Mouse (Mus musculus): Measurements from ENCODE around the gene Tnks1bp1. TPM values are rescaled to one million over a fixed set of nuclear protein-coding genes. Genes with fewer than 3 reads are reported as not detected.

The Tnks1bp1 gene
- polyA plus RNA-seq, 1 experiment from 2014 or later: 53.6 TPM

DNA sequence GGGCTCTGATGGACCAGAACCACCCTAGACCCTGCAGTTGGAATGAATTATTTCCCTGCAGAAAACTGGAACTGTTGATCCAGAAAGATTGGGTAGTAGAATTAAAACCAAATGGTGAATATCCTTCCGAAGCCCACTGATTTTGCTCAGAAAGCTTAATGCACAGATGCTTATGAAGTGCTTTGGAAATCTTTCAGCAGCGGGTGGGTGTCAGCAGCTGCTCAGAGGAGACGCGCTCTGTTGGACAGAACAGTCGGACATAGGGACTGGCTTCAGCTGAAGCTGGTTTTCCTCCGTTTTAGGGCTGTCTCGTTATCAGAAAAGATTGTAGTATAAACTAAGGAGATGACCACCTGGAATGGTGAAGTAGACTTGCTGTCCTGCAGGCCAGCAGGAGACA, 4.2 kb upstream of the Tnks1bp1 start:
- Histone ChIP-seq H3K27ac (no peak overlapping the region), H3K36me3 (peaks cover 79% of the 10 kb centered on the region), H3K27me3 (no peaks in the 10 kb centered on the region), H3K4me2 (no peak overlapping the region), H3K4me1 (peaks cover 20% of the 10 kb centered on the region), H3K9me3 (no peaks in the 10 kb centered on the region), H3K4me3 (no peak overlapping the region), H3K9ac (no peak overlapping the region)
- no peak for ATAC-seq (ENCODE audit: borderline replicate concordance, extremely low read depth, low FRiP score, low TSS enrichment)
- 84% methylated on average over 7 of the region's 7 CpGs for WGBS

DNA sequence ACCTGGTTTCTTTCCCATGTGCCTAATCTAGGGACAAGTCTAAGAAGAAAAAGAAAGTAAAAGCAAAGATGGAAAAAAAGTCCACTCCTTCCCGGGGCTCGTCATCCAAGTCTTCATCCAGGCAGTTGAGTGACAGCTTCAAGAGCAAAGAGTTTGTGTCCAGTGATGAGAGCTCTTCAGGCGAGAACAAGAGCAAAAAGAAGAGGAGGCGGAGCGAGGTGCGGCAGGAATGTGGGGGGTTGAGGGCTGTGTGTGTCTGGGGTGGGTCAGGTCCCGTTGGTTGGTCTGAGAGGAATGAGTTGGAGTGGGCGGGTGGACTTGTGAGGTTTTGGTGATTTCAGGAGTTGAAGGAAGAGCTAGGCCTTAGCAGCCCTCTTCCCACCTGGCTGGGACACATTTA, 1.6 kb upstream of the Tnks1bp1 start:
- Histone ChIP-seq H3K4me3 (no peak overlapping the region), H3K36me3 (peaks cover 58% of the 10 kb centered on the region), H3K27ac (peak overlapping the region; percentile 30; the same call in 1 of the 2 replicates), H3K4me2 (no peak overlapping the region), H3K9me3 (no peaks in the 10 kb centered on the region), H3K27me3 (no peaks in the 10 kb centered on the region), H3K4me1 (peaks cover 38% of the 10 kb centered on the region), H3K9ac (0 out of 2 replicates have a peak overlapping the region, but pooled peaks have one; percentile 6)
- no peak for ATAC-seq (ENCODE audit: borderline replicate concordance, extremely low read depth, low FRiP score, low TSS enrichment)
- WGBS: 54% methylated on average over 8 of the region's 8 CpGs

DNA sequence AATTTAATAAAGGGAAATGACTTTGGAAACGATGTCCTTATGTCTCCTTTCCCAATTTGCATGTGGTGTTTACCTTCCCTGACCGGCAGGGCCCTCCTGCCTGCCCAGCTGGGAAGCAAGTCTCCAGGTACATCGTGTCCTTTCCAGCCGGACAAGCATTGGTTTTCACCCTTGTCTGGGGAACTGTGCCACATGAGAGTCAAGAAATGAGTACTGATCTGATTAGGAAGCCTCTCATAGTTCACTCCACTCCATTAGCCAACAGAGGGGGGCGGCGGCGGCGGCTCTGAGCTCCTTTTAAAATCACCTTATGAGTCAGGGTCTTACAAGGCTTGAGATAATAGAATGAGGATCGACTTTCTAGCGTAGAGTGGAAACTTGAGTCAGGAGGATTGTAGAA, 741 bp upstream of the Tnks1bp1 start:
- peak overlapping the region; percentile 96 for H3K27ac ChIP-seq
- peak overlapping the region; percentile 70 for H3K4me2 ChIP-seq
- peak overlapping the region; percentile 37 for H3K9ac ChIP-seq
- no peak for ATAC-seq (ENCODE audit: borderline replicate concordance, extremely low read depth, low FRiP score, low TSS enrichment)
- peaks cover 47% of the 10 kb centered on the region for H3K4me1 ChIP-seq
- 32% methylated on average over 10 of the region's 10 CpGs for WGBS
- peak overlapping the region; percentile 71 for H3K4me3 ChIP-seq
- no peaks in the 10 kb centered on the region for H3K9me3 ChIP-seq
- no peaks in the 10 kb centered on the region for H3K27me3 ChIP-seq
- peaks cover 53% of the 10 kb centered on the region for H3K36me3 ChIP-seq

DNA sequence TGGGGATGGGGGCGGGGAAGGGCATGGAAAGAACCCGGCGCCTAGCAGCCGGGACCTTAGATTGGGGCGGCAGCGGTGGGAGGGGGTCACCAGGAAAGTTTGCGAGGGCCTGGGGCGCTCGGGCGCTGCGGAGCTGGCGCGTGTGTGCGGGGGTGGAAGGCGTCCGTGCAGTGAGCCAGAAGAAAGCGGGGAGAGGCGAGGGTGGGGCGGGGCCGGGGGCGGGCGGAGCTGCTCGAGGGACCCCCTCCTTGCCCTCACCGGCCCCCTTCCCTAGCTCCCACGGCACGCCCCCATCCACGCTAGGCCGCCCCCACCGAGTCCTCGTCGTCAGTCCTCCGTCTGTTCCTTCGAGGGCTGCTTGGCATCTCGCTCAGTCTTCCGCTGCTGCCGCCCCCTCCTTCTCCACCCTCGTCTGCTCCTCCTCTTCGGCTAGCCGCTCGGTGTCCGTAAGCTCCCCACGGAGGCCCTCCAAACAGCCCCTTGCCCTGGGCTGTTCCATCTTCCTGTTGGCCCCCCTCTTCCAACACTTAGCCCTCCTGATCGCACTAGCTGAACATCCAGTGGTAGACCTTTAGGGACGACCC, 438 bp downstream of the Tnks1bp1 start:
- H3K4me2 ChIP-seq: peak overlapping the region; percentile 70
- peak overlapping the region; percentile 96 for H3K27ac ChIP-seq
- peak; percentile 73 for ATAC-seq (ENCODE audit: borderline replicate concordance, extremely low read depth, low FRiP score, low TSS enrichment)
- peak overlapping the region; percentile 71 for H3K4me3 ChIP-seq
- under 1% methylated on average over 28 of the region's 44 CpGs for WGBS
- H3K36me3 ChIP-seq: peaks cover 47% of the 10 kb centered on the region
- H3K27me3 ChIP-seq: no peaks in the 10 kb centered on the region
- H3K4me1 ChIP-seq: peaks cover 50% of the 10 kb centered on the region
- no peaks in the 10 kb centered on the region for H3K9me3 ChIP-seq
- H3K9ac ChIP-seq: peak overlapping the region; percentile 72

DNA sequence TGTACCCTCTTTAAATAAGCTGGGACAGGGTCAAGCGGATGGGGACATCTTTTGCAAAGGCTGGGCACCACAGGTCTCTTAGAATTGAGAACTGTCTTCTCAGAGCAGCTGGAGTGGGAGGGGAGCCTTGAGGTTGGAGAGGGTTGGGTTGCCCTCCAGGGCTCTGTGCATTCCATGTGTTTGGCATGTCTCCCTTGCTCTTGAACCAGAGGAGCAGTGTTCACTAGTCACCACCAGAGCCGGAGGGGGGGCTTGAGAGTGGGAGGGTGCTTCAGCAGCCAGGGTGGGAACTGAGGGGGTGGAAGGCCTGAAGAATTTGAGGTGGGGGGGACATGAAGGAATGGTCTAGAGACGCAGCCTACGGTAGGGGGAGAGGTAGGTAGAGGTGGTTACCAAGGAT, 1.5 kb downstream of the Tnks1bp1 start:
- no peaks in the 10 kb centered on the region for H3K9me3 ChIP-seq
- peak overlapping the region; percentile 14; the same call in 1 of the 2 replicates for H3K9ac ChIP-seq
- H3K27me3 ChIP-seq: no peaks in the 10 kb centered on the region
- peaks cover 42% of the 10 kb centered on the region for H3K36me3 ChIP-seq
- peak overlapping the region; percentile 70 for H3K4me2 ChIP-seq
- ATAC-seq (ENCODE audit: borderline replicate concordance, extremely low read depth, low FRiP score, low TSS enrichment): no peak
- peak overlapping the region; percentile 96 for H3K27ac ChIP-seq
- peak overlapping the region; percentile 71 for H3K4me3 ChIP-seq
- 49% methylated on average over 4 of the region's 4 CpGs for WGBS
- peaks cover 50% of the 10 kb centered on the region for H3K4me1 ChIP-seq

DNA sequence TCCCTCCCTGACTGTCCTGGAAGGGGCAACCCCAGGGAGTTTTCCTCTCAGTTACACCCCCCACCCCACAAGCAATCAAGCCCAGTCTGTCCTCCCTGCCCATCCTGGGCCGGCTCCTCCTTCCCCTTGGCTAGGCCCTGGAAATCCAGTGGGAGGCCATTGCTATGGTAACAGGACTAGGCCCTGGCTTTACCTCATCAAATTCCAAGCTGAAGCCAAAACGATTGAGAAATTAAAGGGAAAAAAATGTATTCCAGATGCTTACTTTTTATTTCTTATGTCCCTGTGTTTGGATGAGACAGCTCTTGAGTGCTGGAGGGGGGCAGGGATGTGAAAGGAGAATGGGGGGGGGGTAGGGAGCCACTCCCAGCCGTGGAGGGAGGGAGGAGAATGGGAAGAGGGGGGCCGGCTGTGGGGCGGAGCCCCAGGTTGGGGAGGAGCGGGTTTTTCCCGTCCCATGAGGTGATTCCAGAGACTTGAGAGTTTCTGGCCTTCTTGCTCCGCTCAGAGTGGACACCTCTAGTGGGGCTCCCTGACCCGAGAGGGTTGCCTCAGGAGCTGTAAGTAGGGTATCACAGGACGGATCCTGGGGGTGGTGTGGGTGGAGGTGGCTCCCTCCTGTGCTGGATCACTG, 2.3 kb downstream of the Tnks1bp1 start:
- Histone ChIP-seq H3K9ac (peak overlapping the region; percentile 45), H3K27ac (peak overlapping the region; percentile 96), H3K9me3 (no peaks in the 10 kb centered on the region), H3K4me3 (peak overlapping the region; percentile 71), H3K36me3 (peaks cover 42% of the 10 kb centered on the region), H3K4me2 (peak overlapping the region; percentile 70), H3K4me1 (peaks cover 50% of the 10 kb centered on the region), H3K27me3 (no peaks in the 10 kb centered on the region)
- WGBS: 4% methylated on average over 9 of the region's 10 CpGs
- peak; percentile 71 for ATAC-seq (ENCODE audit: borderline replicate concordance, extremely low read depth, low FRiP score, low TSS enrichment)

DNA sequence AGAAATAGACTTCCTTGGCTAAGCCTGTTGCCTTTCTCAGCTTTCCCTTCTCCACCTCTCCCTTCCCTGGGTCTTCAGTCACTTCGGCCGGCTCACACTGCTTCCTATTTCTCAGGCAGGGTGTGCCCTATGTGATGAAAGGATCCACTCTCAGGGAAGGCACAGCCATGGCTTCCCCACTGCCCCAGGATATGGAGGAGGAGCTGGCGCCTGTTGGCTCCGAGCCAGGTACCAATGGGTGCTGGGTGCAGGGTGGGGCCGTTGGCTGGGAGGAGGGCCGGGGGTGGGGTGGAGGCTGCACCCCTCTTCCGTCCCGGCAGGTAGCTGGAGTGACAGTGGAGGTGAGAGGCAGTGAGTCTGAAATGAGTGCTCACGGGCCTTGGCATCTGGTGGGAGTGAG, 2.9 kb downstream of the Tnks1bp1 start:
- 25% methylated on average over 9 of the region's 9 CpGs for WGBS
- ATAC-seq (ENCODE audit: borderline replicate concordance, extremely low read depth, low FRiP score, low TSS enrichment): peak; percentile 4; the same call in 1 of the 2 replicates
- Histone ChIP-seq H3K4me1 (peaks cover 50% of the 10 kb centered on the region), H3K4me3 (peak overlapping the region; percentile 71), H3K9ac (peak overlapping the region; percentile 45), H3K27ac (peak overlapping the region; percentile 96), H3K9me3 (no peaks in the 10 kb centered on the region), H3K27me3 (no peaks in the 10 kb centered on the region), H3K36me3 (peaks cover 42% of the 10 kb centered on the region), H3K4me2 (peak overlapping the region; percentile 70)

DNA sequence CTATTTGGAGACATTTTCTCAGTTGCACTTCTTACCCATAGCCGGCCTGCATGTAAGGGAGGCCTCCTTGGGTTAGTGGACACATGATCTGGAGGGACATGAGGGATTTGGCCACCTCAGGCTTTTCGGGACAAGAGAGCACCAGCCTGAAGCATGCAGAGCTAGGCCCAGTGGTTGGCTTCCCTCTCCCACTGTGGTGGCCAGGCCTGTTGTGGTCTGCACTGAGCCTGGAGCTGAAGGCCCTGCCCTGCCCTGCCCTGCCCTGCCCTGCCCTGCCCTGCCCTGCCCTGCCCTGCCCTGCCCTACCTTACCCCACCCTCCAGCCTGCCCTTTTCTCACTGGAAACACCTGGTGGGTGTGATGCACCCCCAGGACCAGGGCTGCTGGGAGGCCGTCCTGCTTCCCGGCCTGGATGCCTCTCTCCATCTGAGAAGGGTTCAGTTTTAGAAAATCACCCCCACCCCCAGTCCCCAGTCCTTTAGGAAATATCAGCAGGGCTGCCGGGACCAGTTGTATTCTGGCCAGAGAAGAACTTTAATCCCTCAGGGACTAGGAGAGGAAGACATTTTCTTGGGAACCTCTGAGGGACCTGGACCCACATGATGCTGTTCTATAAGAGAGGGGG, 5.5 kb downstream of the Tnks1bp1 start:
- no peaks in the 10 kb centered on the region for H3K27me3 ChIP-seq
- no peak overlapping the region for H3K9ac ChIP-seq
- no peak overlapping the region for H3K4me3 ChIP-seq
- WGBS: 83% methylated on average over 5 of the region's 5 CpGs
- peaks cover 47% of the 10 kb centered on the region for H3K36me3 ChIP-seq
- no peak overlapping the region for H3K27ac ChIP-seq
- no peaks in the 10 kb centered on the region for H3K9me3 ChIP-seq
- ATAC-seq (ENCODE audit: borderline replicate concordance, extremely low read depth, low FRiP score, low TSS enrichment): no peak
- peaks cover 34% of the 10 kb centered on the region for H3K4me1 ChIP-seq
- H3K4me2 ChIP-seq: peak overlapping the region; percentile 4; the same call in 1 of the 2 replicates

DNA sequence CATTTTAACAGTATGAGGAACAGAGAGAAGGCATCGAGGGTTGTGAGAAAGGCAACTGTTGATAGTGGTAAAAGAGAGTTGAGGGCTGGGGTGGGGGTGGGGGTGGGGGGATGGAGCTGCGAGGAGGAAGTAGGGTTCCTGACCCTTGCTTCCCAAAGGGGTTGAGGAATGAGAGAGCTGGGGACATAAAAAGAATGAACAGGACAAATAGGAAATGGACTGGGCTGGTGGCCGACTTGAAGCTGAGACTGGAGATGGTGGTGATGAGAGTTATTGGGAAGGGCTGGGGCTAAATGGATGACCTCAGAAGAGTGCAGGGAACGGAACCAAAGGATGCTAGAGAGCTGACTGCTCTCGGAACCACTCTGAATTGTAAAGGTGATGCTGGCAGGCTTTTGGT, 8.9 kb downstream of the Tnks1bp1 start:
- Histone ChIP-seq H3K27me3 (no peaks in the 10 kb centered on the region), H3K36me3 (peaks cover 62% of the 10 kb centered on the region), H3K4me3 (no peak overlapping the region), H3K4me2 (no peak overlapping the region), H3K9ac (no peak overlapping the region), H3K4me1 (peaks cover 25% of the 10 kb centered on the region), H3K27ac (no peak overlapping the region), H3K9me3 (no peaks in the 10 kb centered on the region)
- WGBS: 54% methylated on average over 5 of the region's 5 CpGs
- no peak for ATAC-seq (ENCODE audit: borderline replicate concordance, extremely low read depth, low FRiP score, low TSS enrichment)

DNA sequence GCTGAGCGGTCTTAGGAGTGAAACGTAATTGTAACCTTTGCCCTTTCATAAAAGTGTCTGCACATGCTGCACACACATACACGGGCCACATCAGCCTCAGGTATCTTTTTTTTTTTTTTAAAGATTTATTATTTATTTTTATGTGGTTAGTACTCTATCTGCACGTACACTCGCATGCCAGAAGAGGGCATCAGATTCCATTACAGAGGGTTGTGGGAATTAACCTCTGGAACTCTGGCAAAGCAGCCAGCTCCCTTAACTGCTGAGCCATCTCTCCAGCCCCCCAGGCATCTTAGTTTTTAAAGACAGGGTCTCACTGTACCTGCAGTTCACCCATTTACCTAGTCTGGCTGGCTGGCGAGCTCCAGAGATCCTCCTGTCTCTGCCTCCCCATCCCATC, 11.9 kb downstream of the Tnks1bp1 start:
- H3K36me3 ChIP-seq: peaks cover 73% of the 10 kb centered on the region
- 0 out of 2 replicates have a peak overlapping the region, but pooled peaks have one; percentile 75 for H3K4me2 ChIP-seq
- H3K4me3 ChIP-seq: no peak overlapping the region
- no peaks in the 10 kb centered on the region for H3K27me3 ChIP-seq
- no peak for ATAC-seq (ENCODE audit: borderline replicate concordance, extremely low read depth, low FRiP score, low TSS enrichment)
- H3K27ac ChIP-seq: peak overlapping the region; percentile 76
- no peaks in the 10 kb centered on the region for H3K9me3 ChIP-seq
- H3K9ac ChIP-seq: no peak overlapping the region
- H3K4me1 ChIP-seq: peaks cover 19% of the 10 kb centered on the region
- WGBS: 86% methylated on average over 6 of the region's 6 CpGs

DNA sequence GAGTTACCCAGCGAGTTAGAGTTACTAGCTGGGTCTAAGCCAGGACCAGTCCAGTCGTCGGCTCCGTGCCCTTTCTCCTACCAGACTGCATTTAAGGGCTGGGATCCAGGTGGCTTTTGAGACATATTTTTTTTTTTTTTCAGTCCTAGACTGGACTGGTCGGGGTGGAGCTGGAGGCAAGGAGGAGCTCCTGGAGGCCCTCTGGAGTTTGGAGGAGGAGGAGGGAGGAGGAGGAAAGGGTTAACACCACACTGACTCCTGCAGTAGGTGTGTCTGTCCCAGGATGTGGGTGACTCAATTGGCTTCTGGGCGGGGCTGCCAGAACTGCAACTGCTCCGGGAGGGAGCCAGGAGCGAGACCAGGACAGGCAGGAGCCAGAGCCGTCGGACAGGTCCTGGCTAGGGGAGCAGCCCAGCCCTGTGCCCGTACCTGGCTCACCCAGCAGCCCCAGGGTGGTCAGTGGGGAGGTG, 12.8 kb downstream of the Tnks1bp1 start:
- peaks cover 19% of the 10 kb centered on the region for H3K4me1 ChIP-seq
- peak overlapping the region; percentile 76 for H3K27ac ChIP-seq
- H3K9me3 ChIP-seq: no peaks in the 10 kb centered on the region
- peak; percentile 84 for ATAC-seq (ENCODE audit: borderline replicate concordance, extremely low read depth, low FRiP score, low TSS enrichment)
- H3K4me3 ChIP-seq: peak overlapping the region; percentile 37
- no peaks in the 10 kb centered on the region for H3K27me3 ChIP-seq
- peak overlapping the region; percentile 75 for H3K4me2 ChIP-seq
- peak overlapping the region; percentile 24; the same call in 1 of the 2 replicates for H3K9ac ChIP-seq
- peaks cover 65% of the 10 kb centered on the region for H3K36me3 ChIP-seq
- 4% methylated on average over 11 of the region's 11 CpGs for WGBS

DNA sequence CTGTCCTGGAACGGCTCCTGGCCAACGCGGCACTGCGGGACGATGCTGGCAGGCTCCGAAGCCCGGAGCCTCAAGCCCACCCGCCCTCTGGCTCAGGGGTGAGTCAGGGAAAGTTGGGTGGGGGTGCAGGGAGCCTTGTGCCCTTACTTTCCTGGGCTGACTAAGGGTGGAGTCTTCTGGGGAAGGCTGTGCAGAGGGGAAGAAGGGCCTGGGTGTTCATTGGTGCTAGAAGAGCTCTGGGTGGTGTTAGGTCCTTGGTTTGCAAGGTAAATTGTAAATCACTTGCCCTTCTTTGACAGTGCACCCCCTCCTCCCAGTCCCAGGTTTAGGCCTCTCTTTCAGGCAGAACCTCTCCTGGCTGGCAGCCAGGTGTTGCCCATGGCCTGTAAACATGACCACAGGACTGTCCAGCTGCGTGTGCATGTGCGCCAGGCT, 13.3 kb downstream of the Tnks1bp1 start:
- H3K27ac ChIP-seq: peak overlapping the region; percentile 76
- ATAC-seq (ENCODE audit: borderline replicate concordance, extremely low read depth, low FRiP score, low TSS enrichment): peak; percentile 20; the same call in 1 of the 2 replicates
- 18% methylated on average over 10 of the region's 10 CpGs for WGBS
- H3K4me3 ChIP-seq: peak overlapping the region; percentile 37
- no peaks in the 10 kb centered on the region for H3K27me3 ChIP-seq
- no peaks in the 10 kb centered on the region for H3K9me3 ChIP-seq
- H3K4me2 ChIP-seq: peak overlapping the region; percentile 75
- H3K36me3 ChIP-seq: peaks cover 65% of the 10 kb centered on the region
- peaks cover 19% of the 10 kb centered on the region for H3K4me1 ChIP-seq
- peak overlapping the region; percentile 24; the same call in 1 of the 2 replicates for H3K9ac ChIP-seq
